Mouse (Mus musculus) kidney, adult 10 weeks (tissue): Measurements from ENCODE around the gene Slc25a40. TPM values are rescaled to one million over a fixed set of nuclear protein-coding genes. Genes with fewer than 3 reads are reported as not detected.

Source experiments
- polyA plus RNA-seq: library from polyadenylated mRNA; stranded (reverse); fragments of 350-450 nt; fragmentation: Illumina TruSeq; extraction: RNeasy Lipid Tissue Mini Kit (QIAGEN cat#74804); gene quantifications from one replicate; pipeline ENCODE4 v1.2.3, GENCODE M21; 2014; ENCODE audit warnings: low read depth, low replicate concordance

The Slc25a40 gene
- 36.8 TPM for polyA plus RNA-seq

DNA sequence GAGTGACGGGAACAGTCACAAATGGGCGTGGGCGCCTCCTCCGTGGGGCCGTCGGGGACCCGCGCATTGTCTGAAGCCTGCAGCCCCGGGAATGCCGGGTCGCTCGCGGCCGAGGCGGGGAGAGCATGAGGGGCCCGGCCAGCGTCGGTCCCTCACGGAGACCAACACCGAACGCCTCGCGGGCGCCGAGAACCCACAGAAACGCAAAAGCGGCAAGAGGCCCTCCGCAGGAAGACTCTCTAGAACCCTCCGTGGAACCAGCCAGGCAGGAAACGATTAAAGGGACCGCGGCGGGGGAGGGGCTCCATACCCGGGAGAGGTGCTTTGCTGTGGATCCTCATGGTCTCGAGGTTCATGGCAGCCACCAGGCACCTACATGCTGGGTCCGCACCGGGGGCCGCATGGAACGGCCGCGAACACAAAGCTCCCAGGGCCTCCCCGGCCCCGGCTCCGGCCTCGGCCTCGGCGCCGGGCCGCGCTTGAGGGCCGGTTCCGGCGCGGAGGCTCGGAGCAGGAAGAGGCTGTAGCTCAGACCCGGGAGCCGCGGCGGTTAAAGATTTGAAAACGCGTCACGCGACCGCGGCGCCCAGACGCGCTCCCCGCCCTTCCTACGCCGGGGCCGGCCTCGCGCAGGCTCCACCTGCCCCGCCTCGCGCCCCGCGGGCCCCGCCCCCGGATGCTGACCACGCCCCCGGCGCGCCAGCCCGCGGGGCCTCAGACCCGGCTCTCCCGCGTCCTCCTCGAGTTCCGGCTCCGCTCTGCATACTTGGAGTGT is at the start of gene Slc25a40, which contains the start of gene Dbf4:
Gene Slc25a40, plus strand, starts transcription at position 694 of the 775 bp plus-strand sequence.
Gene Dbf4, minus strand, starts transcription at position 560 of the 775 bp plus-strand sequence.

Other genes starting within 250 kb of the Slc25a40 start
- gene Adam22, start 54.7 kb upstream of the Slc25a40 start, polyA plus RNA-seq: 5.5 TPM
- 6.3 TPM for gene Dbf4, start 134 bp upstream of the Slc25a40 start, polyA plus RNA-seq
- 1.8 TPM for gene Rundc3b, start 200.1 kb downstream of the Slc25a40 start, polyA plus RNA-seq
- 10.5 TPM for gene Abcb1a, start 237.2 kb downstream of the Slc25a40 start, polyA plus RNA-seq